Mouse (Mus musculus) left cerebral cortex, adult 18-20 months (tissue): ENCODE measurements around the gene Pacs2. TPM values are rescaled to one million over a fixed set of nuclear protein-coding genes. Genes with fewer than 3 reads are reported as not detected.
A peak's percentile ranks its signal among the peaks of the same experiment; 100 is the strongest.

ENCODE experiments used
- DNase-seq, 2 experiments: peaks; one replicate each; pipeline ENCODE4 v3.0.0; 2021 to 2022; ENCODE audit warnings: low spot score in 2 of 2, mixed read lengths in 1 of 2
- total RNA-seq, 2 experiments: library from RNA; stranded (reverse); gene quantifications; 2 replicates each; pipeline ENCODE4 v1.2.3; 2021

The Pacs2 gene
- total RNA-seq, 2 experiments from 2014 or later: 58.7 to 60.8 TPM

GRCm38 (mm10) chr12:113038414-113038813 lies 24.1 kb downstream of the Pacs2 start:
- DNase-seq: no peak

- peak; percentile 48 to 50 for DNase-seq
Measured at GRCm38 (mm10) chr12:113041481-113042439, 27.5 kb downstream of the Pacs2 start.

DNA sequence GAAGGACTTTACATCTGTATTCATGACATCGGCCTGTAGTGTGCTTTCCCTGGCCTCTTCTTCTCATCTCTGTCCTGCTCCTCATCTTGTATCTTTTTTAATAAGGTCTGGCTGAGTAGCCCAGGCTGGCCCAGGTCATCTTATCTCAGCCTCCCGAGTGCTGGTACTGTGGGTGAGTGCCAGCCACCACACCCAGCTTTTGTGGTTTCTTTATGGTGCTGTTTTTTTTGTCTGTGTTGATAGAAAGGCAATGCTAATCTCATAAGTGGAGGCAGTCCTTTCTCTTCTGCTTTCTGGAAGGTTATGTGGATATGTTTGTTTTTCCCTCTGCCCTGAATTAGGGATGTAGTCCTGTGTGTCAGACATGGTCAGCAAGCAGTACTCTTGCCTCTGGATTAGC lies 28.2 kb downstream of the Pacs2 start:
- DNase-seq: no peak

DNA sequence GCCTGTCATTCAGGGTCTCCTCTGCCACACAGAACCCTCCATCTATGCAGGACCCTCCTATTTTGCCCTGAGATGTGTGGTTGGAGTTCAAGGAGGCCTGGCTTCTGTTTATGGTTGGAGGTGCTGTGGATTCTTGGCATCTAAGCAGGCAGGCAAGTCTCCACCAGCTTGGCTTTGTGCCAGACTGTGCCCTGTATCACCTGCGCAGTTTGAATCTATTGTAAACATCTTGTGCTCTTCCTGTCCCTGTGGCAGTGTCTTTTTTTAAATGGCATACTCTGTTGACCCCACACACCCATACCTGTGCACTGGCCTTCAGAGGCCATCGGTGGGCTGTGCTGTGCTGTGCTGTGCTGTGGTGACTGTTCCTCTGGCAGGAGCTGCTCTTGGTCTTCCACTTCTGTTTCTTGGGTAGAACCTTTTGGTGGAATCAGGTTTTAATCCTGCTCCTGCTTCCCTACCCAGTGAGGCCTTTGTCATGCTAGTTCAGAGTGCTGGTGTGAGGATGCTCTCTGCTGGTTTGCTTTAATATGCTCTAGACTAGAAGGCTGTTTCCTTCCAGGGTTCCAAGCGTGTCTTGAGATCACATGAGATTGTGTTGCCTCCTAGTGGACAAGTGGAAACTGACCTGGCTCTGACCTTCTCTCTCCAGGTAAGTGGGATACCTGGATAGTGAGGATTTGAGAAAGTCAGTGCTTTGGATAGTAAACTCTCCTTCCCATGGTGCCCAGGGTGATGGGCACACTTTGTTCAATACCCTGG lies 30.8 kb downstream of the Pacs2 start:
- peak in 1 of 2 experiments; percentile 35 for DNase-seq

GRCm38 (mm10) chr12:113046861-113047260 lies 32.6 kb downstream of the Pacs2 start:
- DNase-seq: no peak

- no peak for DNase-seq
Measured at GRCm38 (mm10) chr12:113048103-113048502, 33.8 kb downstream of the Pacs2 start.

DNA sequence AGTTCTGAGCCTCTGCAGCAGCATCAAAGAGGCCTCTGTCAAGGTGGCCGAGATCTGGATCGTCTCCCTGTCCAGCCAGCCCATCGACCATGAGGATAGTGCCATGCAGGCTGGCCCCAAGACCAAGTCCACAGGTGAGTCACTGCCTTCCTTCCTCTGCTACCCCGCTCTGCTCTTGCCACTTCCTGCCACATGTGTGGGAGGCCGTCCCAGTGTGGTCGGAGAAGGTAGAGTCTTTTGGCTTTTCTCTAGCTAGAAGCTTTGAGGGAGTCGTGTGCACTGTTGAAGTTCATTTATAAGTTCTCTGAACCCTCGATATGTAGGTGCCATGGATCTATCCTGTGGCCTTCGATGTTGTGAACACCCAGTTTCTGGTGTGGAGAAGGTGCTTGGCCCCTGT lies 35.5 kb downstream of the Pacs2 start:
- no peak for DNase-seq

DNA sequence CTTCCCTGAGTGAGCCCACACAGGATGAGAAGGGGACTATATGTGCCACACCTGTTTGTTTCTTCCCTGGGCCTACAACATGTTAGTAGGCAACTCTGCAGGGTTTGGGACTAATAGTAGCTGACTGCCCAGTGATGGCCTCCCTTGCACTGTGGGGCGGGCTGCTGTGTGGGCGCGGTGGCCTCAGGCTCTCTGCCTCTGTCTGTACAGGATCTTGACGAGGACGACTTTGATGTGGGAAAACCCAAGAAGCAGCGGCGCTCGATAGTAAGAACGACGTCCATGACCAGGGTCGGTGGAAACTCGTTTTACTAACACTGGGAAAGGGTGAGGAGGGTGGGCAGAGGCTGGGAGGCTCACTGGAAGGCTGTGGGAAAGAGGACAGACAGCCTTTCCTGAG lies 36.4 kb downstream of the Pacs2 start:
- no peak for DNase-seq

- no peak for DNase-seq
Measured at GRCm38 (mm10) chr12:113051628-113052403, 37.5 kb downstream of the Pacs2 start.

- no peak for DNase-seq
Measured at GRCm38 (mm10) chr12:113056089-113056488, 41.8 kb downstream of the Pacs2 start.

- no peak for DNase-seq
Measured at GRCm38 (mm10) chr12:113060178-113060577, 45.9 kb downstream of the Pacs2 start.

DNA sequence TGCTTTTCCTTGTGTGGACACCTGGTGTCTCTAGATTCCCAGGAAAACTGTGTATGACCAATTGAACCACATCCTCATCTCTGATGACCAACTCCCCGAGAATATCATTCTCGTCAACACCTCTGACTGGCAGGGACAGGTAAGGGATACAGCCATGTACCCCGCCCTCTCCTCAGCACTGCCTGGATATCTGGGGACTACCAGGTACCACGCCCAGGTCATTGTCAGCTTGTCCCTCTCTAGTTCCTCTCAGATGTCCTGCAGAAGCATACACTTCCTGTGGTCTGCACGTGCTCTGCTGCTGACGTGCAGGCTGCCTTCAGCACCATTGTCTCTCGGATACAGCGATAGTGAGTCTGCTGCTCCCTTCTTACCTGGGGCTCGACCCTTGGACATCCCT lies 47.3 kb downstream of the Pacs2 start:
- DNase-seq: no peak

- no peak for DNase-seq
Measured at GRCm38 (mm10) chr12:113062201-113062600, 47.9 kb downstream of the Pacs2 start.

GRCm38 (mm10) chr12:113063700-113064099 lies 49.4 kb downstream of the Pacs2 start:
- no peak for DNase-seq

- no peak for DNase-seq
Measured at GRCm38 (mm10) chr12:113068002-113068401, 53.7 kb downstream of the Pacs2 start.

DNA sequence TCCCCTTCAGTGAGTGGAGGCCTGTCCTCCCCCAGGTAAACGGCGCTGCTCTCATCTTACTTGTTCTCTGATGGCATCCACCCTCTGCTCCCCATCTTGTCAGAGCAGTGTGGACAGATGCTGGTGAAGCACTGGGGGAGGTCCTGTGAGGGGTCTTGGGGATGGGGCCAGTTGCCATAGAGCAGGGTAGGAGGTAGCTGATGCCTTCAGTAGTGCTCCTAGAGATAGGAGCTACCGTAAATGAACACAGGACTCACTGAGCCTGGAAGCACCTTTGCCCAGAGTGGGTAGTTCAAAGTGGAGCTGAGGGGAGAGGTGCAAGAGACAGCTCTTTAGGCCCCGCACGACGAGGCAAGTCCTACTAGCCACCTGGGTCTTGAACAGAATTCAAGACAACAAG lies 55.1 kb downstream of the Pacs2 start:
- no peak for DNase-seq

DNA sequence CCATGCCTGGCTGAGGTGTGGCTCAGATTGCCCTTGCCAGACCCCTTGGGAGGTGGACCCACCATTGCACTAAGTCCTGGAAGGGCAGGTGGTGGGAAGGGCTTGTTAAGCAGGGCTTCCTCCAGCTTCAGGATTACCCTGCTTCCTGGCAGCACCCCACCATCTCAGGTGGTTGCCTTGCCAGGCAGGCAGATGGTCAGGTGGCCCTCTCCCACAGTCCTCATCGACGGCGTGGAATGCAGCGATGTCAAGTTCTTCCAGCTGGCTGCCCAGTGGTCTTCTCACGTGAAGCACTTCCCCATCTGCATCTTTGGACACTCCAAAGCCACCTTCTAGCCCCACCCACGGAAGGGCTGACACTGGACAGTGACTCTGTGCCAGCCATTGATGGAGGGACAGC lies 57.0 kb downstream of the Pacs2 start:
- no peak for DNase-seq

DNA sequence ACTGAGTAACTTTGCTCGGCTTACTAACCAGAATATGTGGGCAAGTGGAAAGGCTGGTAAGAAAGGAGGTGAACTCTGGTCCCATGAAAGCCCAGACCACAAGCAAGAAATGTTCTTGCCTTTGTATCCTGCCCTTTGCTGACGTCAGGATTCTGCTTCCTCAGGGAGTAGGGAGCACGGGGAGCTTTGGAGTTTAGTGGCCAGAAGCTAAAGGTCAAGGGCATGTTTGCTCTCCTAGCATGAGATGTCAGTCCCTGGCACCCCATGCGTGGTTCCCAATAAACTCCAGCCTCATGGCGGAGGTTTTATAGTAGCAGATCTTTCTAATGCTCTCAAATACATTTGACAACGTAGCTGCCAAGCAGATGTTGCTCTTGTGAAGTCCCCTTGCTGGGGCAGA lies 57.5 kb downstream of the Pacs2 start:
- DNase-seq: no peak

DNA sequence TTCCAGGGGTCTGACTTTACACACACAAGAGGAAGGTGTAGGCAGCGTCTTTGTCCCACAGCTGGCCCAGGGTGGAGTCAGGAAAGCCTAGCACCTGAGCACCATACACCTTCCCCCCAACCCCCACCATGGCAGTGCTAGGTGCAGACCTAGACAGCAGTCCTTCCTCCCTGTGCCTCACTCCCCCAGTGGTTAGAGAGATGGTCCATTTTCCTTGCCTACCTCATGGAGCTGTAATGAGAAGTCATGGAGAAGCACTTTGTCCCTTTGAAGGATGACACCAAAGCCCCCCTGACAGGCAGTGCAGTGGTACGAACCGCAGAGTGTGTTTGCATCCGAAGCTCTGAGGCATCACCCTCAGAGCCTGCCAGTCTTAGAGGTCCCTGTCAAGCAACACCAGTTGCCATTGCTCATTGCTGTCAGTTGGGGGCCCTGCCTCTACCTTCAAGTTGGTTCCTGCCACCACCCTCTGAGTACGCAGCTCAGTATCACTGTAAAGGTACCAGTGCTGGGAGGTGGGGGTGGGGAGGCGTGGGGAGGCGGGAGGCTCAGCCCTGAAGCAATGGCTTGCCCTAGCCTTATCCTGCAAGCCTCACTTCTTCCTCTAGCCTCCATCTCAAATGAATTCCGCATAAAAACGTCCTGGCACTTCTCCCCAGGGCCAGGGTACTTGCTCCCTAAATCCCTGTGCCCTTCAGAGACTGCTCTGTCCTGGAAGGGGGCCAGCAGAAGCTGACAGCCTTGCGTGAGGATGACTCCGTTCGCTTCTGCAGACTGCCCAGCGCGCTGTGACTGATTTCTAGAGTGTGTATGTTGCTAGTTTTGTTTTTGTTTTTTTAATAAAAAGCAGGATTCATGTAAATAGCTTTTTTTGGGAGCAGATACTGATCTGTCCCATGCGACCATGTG lies 59.4 kb downstream of the Pacs2 start:
- no peak for DNase-seq

- DNase-seq: peak; percentile 85 to 90
Measured at GRCm38 (mm10) chr12:113074329-113075062, 60.2 kb downstream of the Pacs2 start, which contains the start of gene Tex22. TSS of gene Tex22 (plus strand) at chr12:113074502.
